Mouse (Mus musculus) liver, embryonic 11.5 days (tissue): ENCODE results near the gene Mlip. TPM values are rescaled to one million over a fixed set of nuclear protein-coding genes. Genes with fewer than 3 reads are reported as not detected.
"Not testable (repeated sequence)": the region's sequence is repeated elsewhere in the genome, so short reads cannot be mapped to it uniquely, and the experiment has no call there.

ENCODE experiments used
- ATAC-seq: fragments of 200-750 bp; cut with Nextera tagmentation; replicated peaks from 2 replicates; pipeline ENCODE4 v1.8.0; 2017; ENCODE audit warnings: moderate number of reproducible peaks, mild to moderate bottlenecking, moderate TSS enrichment, moderate library complexity; ENCODE audit not compliant: low FRiP score
- DNase-seq: peaks from one replicate; pipeline ENCODE4 v3.0.0-alpha.2; 2017; ENCODE audit warnings: low spot score
- H3K27ac ChIP-seq: fragments of 300-500 bp; sonication (generic); 2 replicates; pipeline ENCODE4 v1.5.1; 2014; ENCODE audit warnings: mild to moderate bottlenecking, low read depth, low read length, control low read depth
- H3K27me3 ChIP-seq: fragments of 300-500 bp; sonication (generic); replicated peaks from 2 replicates; pipeline ENCODE4 v1.6.1; 2014; ENCODE audit warnings: low read length, mixed read lengths; ENCODE audit not compliant: control insufficient read depth, insufficient read depth
- H3K36me3 ChIP-seq: fragments of 300-500 bp; sonication (generic); 2 replicates; pipeline ENCODE4 v1.6.1; 2014; ENCODE audit warnings: mild to moderate bottlenecking, low read length, moderate library complexity, mixed read lengths; ENCODE audit not compliant: control insufficient read depth, insufficient read depth
- H3K4me1 ChIP-seq: fragments of 300-500 bp; sonication (generic); replicated peaks from 2 replicates; pipeline ENCODE4 v1.6.1; 2014; ENCODE audit warnings: low read length, mixed read lengths; ENCODE audit not compliant: control insufficient read depth, insufficient read depth
- H3K4me2 ChIP-seq: fragments of 300-500 bp; sonication (generic); 2 replicates; pipeline ENCODE4 v1.6.1; 2014; ENCODE audit warnings: mild to moderate bottlenecking, control low read depth, moderate library complexity
- H3K4me3 ChIP-seq: fragments of 300-500 bp; sonication (generic); 2 replicates; pipeline ENCODE4 v1.5.1; 2014; ENCODE audit warnings: low read depth, low read length, control low read depth
- H3K9ac ChIP-seq: fragments of 300-500 bp; sonication (generic); 2 replicates; pipeline ENCODE4 v1.6.1; 2014; ENCODE audit warnings: low read depth, low read length, control low read depth
- H3K9me3 ChIP-seq: fragments of 300-500 bp; sonication (generic); 2 replicates; pipeline ENCODE4 v1.6.1; 2016; ENCODE audit warnings: low read length, inconsistent platforms, mixed read lengths; ENCODE audit not compliant: control insufficient read depth
- WGBS: fragments of 180-500 bp; shearing (Covaris S2); extraction: QIAGEN DNeasy Blood & Tissue Kit; methylation state at CpG from one replicate; pipeline ENCODE4 v1.1.7; 2014; 5-methylcytosine and 5-hydroxymethylcytosine counted together
- polyA plus RNA-seq: library from polyadenylated mRNA; unstranded; fragments of >200 nt; fragmentation: Nextera tagmentation; extraction: Ambion mirVana; gene quantifications from 2 replicates; pipeline ENCODE4 v1.2.1, GENCODE M21; 2014

The Mlip gene
- polyA plus RNA-seq, 1 experiment from 2014 or later: 0.63 TPM

- WGBS: 83% methylated on average over 3 of the region's 3 CpGs
- Histone ChIP-seq H3K9me3 (no peaks in the 10 kb centered on the region), H3K4me1 (no peaks in the 10 kb centered on the region), H3K36me3 (no peaks in the 10 kb centered on the region), H3K9ac (no peak overlapping the region), H3K27ac (no peak overlapping the region), H3K4me3 (no peak overlapping the region), H3K4me2 (no peak overlapping the region), H3K27me3 (no peaks in the 10 kb centered on the region)
- ATAC-seq (no peak), DNase-seq (no peak)
Measured at GRCm38 (mm10) chr9:77148518-77149257, 204.1 kb downstream of the Mlip start.

DNA sequence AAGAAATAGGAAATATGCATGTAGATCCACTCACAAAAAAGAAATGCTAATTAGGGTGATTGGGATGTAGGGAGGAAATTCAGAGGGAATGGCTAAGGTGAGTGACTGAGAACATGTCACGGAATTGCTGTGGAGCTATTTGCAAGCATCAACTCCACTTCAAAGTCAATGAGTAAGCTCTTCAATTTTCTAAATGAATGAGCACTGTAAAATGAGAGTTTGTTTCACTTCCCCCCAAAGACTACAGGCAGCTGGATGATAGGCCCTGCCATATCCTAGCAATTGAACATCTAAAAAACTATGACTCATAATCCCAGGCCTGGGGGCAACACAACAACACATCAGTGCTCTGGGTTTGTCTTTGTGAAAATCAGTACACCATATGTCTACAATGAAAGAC, 233.0 kb downstream of the Mlip start:
- 96% methylated on average over 1 of the region's 1 CpGs for WGBS
- Histone ChIP-seq H3K27ac (no peak overlapping the region), H3K4me2 (no peak overlapping the region), H3K9ac (no peak overlapping the region), H3K27me3 (no peaks in the 10 kb centered on the region), H3K4me1 (no peaks in the 10 kb centered on the region), H3K4me3 (no peak overlapping the region), H3K36me3 (no peaks in the 10 kb centered on the region), H3K9me3 (no peaks in the 10 kb centered on the region; the same call in 1 of the 2 replicates)
- ATAC-seq (no peak), DNase-seq (no peak)

- no peaks in the 10 kb centered on the region for H3K27me3 ChIP-seq
- H3K4me1 ChIP-seq: no peaks in the 10 kb centered on the region
- no peak overlapping the region for H3K9ac ChIP-seq
- no peak overlapping the region for H3K4me2 ChIP-seq
- DNase-seq (no peak), ATAC-seq (no peak)
- no peak overlapping the region for H3K27ac ChIP-seq
- no peaks in the 10 kb centered on the region for H3K9me3 ChIP-seq
- no peak overlapping the region for H3K4me3 ChIP-seq
- 63% methylated on average over 1 of the region's 1 CpGs for WGBS
- H3K36me3 ChIP-seq: no peaks in the 10 kb centered on the region
Measured at GRCm38 (mm10) chr9:77096886-77097285, 255.9 kb downstream of the Mlip start.

GRCm38 (mm10) chr9:77083221-77083620, 269.5 kb downstream of the Mlip start:
- not testable (repeated sequence) for H3K4me2 ChIP-seq, H3K4me3 ChIP-seq, H3K36me3 ChIP-seq, H3K27ac ChIP-seq, H3K4me1 ChIP-seq, DNase-seq, H3K27me3 ChIP-seq, ATAC-seq, H3K9ac ChIP-seq, H3K9me3 ChIP-seq
- WGBS: 52% methylated on average over 1 of the region's 1 CpGs

- Histone ChIP-seq H3K36me3 (no peaks in the 10 kb centered on the region), H3K4me1 (no peaks in the 10 kb centered on the region), H3K27me3 (no peaks in the 10 kb centered on the region), H3K9ac (no peak overlapping the region), H3K4me2 (no peak overlapping the region), H3K4me3 (no peak overlapping the region), H3K9me3 (no peaks in the 10 kb centered on the region), H3K27ac (no peak overlapping the region)
- ATAC-seq (no peak), DNase-seq (no peak)
- 67% methylated on average over 2 of the region's 2 CpGs for WGBS
Measured at GRCm38 (mm10) chr9:77071676-77072075, 281.1 kb downstream of the Mlip start.

- Histone ChIP-seq H3K4me3 (no peak overlapping the region), H3K9ac (no peak overlapping the region), H3K4me2 (no peak overlapping the region), H3K4me1 (no peaks in the 10 kb centered on the region), H3K9me3 (no peaks in the 10 kb centered on the region), H3K27ac (no peak overlapping the region), H3K27me3 (no peaks in the 10 kb centered on the region), H3K36me3 (no peaks in the 10 kb centered on the region)
- DNase-seq (no peak), ATAC-seq (no peak)
- 61% methylated on average over 4 of the region's 4 CpGs for WGBS
Measured at GRCm38 (mm10) chr9:77056611-77057010, 296.2 kb downstream of the Mlip start.

DNA sequence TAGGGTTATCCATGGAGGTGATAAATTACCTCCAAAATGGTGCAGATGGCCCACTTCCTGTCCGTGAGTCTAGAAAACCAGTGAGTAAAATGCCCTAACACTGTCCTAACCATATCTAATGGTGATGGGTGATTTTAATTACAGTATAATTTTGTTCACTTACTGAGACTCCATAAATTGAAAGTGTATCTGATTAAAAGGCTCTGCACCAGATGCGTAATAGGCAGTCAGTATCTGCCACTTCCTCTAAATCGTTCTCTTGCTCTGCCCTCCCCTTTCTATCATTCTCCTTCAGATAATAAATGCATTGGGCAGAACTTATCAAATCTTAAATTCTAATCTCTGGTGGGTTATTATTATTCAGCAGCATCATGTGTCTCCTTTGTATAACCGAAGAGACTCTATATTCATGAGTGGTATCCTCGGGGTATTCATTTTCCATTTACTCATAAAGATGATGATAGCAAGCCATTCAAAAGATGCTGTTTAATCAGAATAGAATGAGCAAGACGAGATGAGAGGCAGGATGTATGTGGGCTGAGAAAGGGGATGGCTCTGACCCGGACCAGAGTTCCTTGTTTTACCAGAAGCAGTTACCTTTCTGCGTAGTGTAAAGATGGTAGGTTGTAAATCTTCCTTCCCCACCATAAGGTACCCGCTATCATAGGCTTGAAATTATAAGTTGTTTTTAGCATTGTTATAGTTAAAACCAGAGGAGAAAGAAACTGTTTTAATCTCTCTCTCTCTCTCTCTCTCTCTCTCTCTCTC, 298.2 kb downstream of the Mlip start:
- WGBS: 72% methylated on average over 9 of the region's 9 CpGs
- Histone ChIP-seq H3K4me1 (no peaks in the 10 kb centered on the region), H3K9me3 (no peaks in the 10 kb centered on the region), H3K27me3 (no peaks in the 10 kb centered on the region), H3K9ac (no peak overlapping the region), H3K4me2 (no peak overlapping the region), H3K4me3 (no peak overlapping the region), H3K27ac (no peak overlapping the region), H3K36me3 (no peaks in the 10 kb centered on the region)
- DNase-seq (no peak), ATAC-seq (no peak)
